Mouse (Mus musculus) lung, postnatal 0 days (tissue): ENCODE measurements around the gene Mpeg1.

Source experiments
- CTCF ChIP-seq: IDR thresholded peaks from 2 replicates; pipeline ENCODE4 v1.5.1; 2016; ENCODE audit warnings: antibody characterized with exemption, mild to moderate bottlenecking
- EP300 ChIP-seq: IDR thresholded peaks from 2 replicates; pipeline ENCODE4 v1.6.1; 2016; ENCODE audit warnings: antibody characterized with exemption, mild to moderate bottlenecking, control low read depth

DNA sequence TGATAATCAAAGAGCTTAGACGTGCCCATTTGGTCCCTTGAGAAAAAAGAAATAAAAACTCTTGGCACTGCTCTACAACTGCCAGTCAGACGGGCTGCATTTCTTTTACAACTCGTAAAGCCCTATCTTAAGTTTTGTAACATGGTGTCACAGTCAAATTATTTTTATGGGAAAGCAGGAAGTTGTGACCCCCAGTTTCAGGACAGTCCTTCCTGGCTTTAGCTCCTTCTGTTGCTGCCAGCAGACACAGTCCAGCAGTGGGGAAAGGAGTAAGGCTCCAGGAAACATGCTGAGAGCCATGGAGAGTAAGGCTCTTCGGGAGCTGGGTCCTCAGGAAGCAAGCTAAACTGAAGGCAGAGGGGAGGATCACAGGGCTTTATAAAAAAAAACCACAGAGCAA, 23.2 kb downstream of the Mpeg1 start:
- TF ChIP-seq CTCF (no peak), EP300 (no peak; the same call in 1 of the 2 replicates)
